Comparison of ENCODE assay signal across 8 mouse cellular contexts in genomic region chr12:25092027-25092704, GRCm38 (mm10). TPM values are rescaled to one million over a fixed set of nuclear protein-coding genes. Genes with fewer than 3 reads are reported as not detected.
DNase-seq lines count a peak whose midpoint lies in the region; ATAC-seq and TF ChIP-seq lines count a peak whose summit lies in the region.

No protein-coding gene starts in this region.

- H3K4me1 ChIP-seq in E14TG2a.4 (replicated peaks; ENCODE audit: low read depth, low read length): peaks cover 39% of the 10 kb centered on the region
- H3K4me1 ChIP-seq in forebrain, postnatal 0 days (ENCODE audit: insufficient read depth): peaks cover 12% of the 10 kb centered on the region
- peaks cover 25% of the 10 kb centered on the region for H3K4me1 ChIP-seq in lung, embryonic 15.5 days

- peak overlapping the region; percentile 39 for H3K9ac ChIP-seq in forebrain, postnatal 0 days
- H3K9ac ChIP-seq in lung, embryonic 15.5 days: 0 out of 2 replicates have a peak overlapping the region, but pooled peaks have one; percentile 37

- WGBS in forebrain, postnatal 0 days: 8% methylated on average over 25 of the region's 25 CpGs
- WGBS in lung, embryonic 15.5 days: 5% methylated on average over 25 of the region's 25 CpGs

- peaks cover 22% of the 10 kb centered on the region for H3K27me3 ChIP-seq in E14TG2a.4 (ENCODE audit: insufficient read depth, low read length)
- no peaks in the 10 kb centered on the region for H3K27me3 ChIP-seq in forebrain, postnatal 0 days (ENCODE audit: insufficient read depth, low read length)
- H3K27me3 ChIP-seq in lung, embryonic 15.5 days: no peaks in the 10 kb centered on the region

- peak overlapping the region; percentile 54 for H3K27ac ChIP-seq in forebrain, postnatal 0 days (ENCODE audit: low read depth, low read length)
- H3K27ac ChIP-seq in lung, embryonic 15.5 days: peak overlapping the region; percentile 72

- H3K36me3 ChIP-seq in E14TG2a.4 (ENCODE audit: insufficient read depth, low read length): no peaks in the 10 kb centered on the region
- no peaks in the 10 kb centered on the region for H3K36me3 ChIP-seq in forebrain, postnatal 0 days (ENCODE audit: insufficient read depth)
- H3K36me3 ChIP-seq in lung, embryonic 15.5 days: no peaks in the 10 kb centered on the region

- H3K4me3 ChIP-seq in E14TG2a.4 (replicated peaks; ENCODE audit: low read length): peak overlapping the region; percentile 66
- H3K4me3 ChIP-seq in forebrain, postnatal 0 days (ENCODE audit: low read depth, low read length): peak overlapping the region; percentile 33
- H3K4me3 ChIP-seq in lung, embryonic 15.5 days: peak overlapping the region; percentile 36

- H3K9me3 ChIP-seq in E14TG2a.4 (ENCODE audit: low read length): no peaks in the 10 kb centered on the region
- no peaks in the 10 kb centered on the region for H3K9me3 ChIP-seq in forebrain, postnatal 0 days (ENCODE audit: low read length)
- no peaks in the 10 kb centered on the region for H3K9me3 ChIP-seq in lung, embryonic 15.5 days

- TF ChIP-seq CTCF in E14TG2a.4 (conservative IDR thresholded peaks at IDR 0.05; ENCODE audit: low read length): peak; percentile 86
- TF ChIP-seq CTCF in forebrain, postnatal 0 days (IDR thresholded peaks at IDR 0.05; ENCODE audit: low read depth): peak; percentile 99

- ATAC-seq in forebrain, postnatal 0 days: peak; percentile 37; the same call in 1 of the 2 replicates
- peak; percentile 24 for ATAC-seq in lung, embryonic 15.5 days (ENCODE audit: borderline replicate concordance, extremely low read depth, low FRiP score, low TSS enrichment)

- H3K4me2 ChIP-seq in forebrain, postnatal 0 days (ENCODE audit: low read depth): peak overlapping the region; percentile 74
- peak overlapping the region; percentile 62 for H3K4me2 ChIP-seq in lung, embryonic 15.5 days

- peak; percentile 85 for DNase-seq in cerebellum, adult 11 months
- DNase-seq in forebrain, postnatal 0 days: peak; percentile 94
- DNase-seq in heart, postnatal 4 days: peak; percentile 94
- peak; percentile 80 to 93 for DNase-seq in layer of hippocampus, adult 8-10 months (ENCODE audit: low spot score in 2 of 2)
- DNase-seq in ovary, adult 18-20 months (ENCODE audit: low spot score): peak; percentile 73
- DNase-seq in thymus, postnatal 10 days (ENCODE audit: low spot score in 2 of 2): peak; percentile 68 to 86

RNA-seq across cellular contexts. Expression of gene Id2, which starts 4.8 kb away (rescaled TPM):
- 239 and 261 TPM in 2 replicates for total RNA-seq in forebrain, postnatal 0 days (2014; rRNA removed)
- polyA plus RNA-seq in forebrain, postnatal 0 days (2015; fragmentation: Nextera tagmentation; extraction: Ambion mirVana): 515 and 851 TPM in 2 replicates
- 10 to 100 TPM; 35.5 to 38.2 TPM for total RNA-seq in heart, postnatal 4 days (2021)
- total RNA-seq in layer of hippocampus, adult 8-10 months (2022): 10 to 100 TPM; 76.7 to 87.4 (median 81.8) TPM
- 420 and 447 TPM in 2 replicates for polyA plus RNA-seq in lung, embryonic 15.5 days (2015; fragmentation: Nextera tagmentation; extraction: Ambion mirVana)

Comparison
In these comparisons a context has a peak if more than half of its experiments do, and no peak if none do; other contexts are left out.
1. Peak in every context shown above with its lines: DNase-seq, ATAC-seq, H3K4me3 ChIP-seq and H3K27ac ChIP-seq.